Mouse (Mus musculus) splenic B cell, adult 2 months (primary cell): ENCODE results near the gene Cnr2.

Experiments used
- DNase-seq: peaks from one replicate; pipeline ENCODE4 v3.0.0-alpha.2; 2011; ENCODE audit warnings: low read depth, low spot score
- H3K27me3 ChIP-seq: 2 replicates; pipeline ENCODE4 v1.6.1; 2012; ENCODE audit warnings: mild to moderate bottlenecking, low read length, moderate library complexity, mixed read lengths; ENCODE audit not compliant: control insufficient read depth, poor library complexity, insufficient read depth, severe bottlenecking
- H3K36me3 ChIP-seq: 2 replicates; pipeline ENCODE4 v1.6.1; 2012; ENCODE audit warnings: mild to moderate bottlenecking, low read length, moderate library complexity, mixed read lengths; ENCODE audit not compliant: control insufficient read depth, poor library complexity, insufficient read depth, severe bottlenecking

The Cnr2 gene

DNA sequence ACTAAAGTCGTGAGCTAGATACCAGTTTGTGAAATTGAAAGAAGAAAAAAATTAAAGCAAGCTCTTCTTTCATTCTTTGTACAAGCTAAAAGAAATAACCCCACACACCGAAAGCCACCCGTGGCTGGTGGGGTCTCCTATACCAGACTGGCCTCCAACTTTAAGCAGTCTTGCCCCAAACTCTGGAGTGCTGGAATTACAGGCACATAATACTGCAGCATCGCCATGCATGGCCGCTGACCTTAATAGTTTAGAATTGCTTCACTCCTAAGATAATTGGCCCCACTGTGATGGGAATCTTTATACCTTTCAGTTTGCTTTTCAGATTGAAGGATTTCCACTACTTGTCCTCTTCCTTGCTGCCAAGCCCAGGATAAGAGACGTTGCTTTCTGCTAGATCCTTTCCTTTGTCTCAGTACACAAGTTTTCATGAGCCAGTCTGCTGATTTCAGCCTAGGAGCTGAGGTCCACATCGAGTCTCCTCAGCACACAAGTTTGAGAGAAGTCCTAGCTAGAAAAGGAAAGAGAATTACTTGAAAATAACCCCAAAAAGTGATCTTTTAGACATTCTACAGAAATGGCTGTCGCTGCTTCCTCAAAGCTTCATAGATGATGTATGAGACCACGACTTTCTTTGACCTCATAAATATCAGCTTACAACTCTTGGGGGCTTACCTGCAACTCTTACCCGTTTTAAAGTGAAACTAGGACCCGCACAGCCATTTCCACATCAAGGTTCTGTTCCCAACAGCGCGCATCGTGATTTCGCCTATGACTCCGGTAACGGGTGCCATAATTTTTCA is 22.4 kb upstream of the Cnr2 start:
- no peak for DNase-seq
- no peaks in the 10 kb centered on the region for H3K27me3 ChIP-seq

DNA sequence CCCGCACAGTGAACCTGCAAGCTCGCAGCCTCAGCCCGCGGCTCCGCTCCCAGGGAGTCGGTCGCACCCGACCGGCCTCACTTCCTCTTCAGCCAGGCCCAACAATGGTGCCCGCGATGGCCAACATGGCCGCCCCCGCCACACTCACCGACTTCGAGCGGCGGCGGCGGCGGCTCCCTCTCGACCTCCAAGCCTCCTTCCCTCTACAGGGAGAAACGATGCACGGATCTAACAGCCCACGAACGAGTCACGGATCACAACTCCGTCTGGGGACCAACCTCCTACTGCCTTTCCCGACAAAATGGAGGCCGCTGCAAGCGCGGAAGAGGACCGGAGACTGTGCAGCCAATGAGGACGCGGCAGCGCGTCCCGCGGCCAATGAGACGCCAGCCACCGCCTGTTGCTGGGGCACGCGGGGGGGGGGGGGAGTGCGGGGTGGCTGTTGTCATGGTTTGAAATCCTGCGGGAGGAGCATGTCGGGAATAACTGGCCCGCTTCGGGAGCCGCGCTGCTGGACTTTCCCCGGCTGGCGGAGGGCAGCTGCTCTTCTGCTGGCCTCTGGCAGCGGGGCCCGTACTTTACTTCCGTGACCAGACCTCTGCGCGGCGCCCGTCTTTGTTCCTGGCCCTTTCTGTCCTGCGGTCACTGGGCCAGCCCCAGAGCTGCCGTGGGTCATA is 21.5 kb upstream of the Cnr2 start, which contains the start of gene Pnrc2:
Pnrc2 (minus strand) TSS at position 325 of the 677 bp plus-strand sequence.
- Histone ChIP-seq H3K36me3 (peaks cover 11% of the 10 kb centered on the region), H3K27me3 (no peaks in the 10 kb centered on the region)
- peak; percentile 93 for DNase-seq

More for the DNA sequence above, 22.4 kb upstream of the Cnr2 start:
- peaks cover 11% of the 10 kb centered on the region for H3K36me3 ChIP-seq

- Histone ChIP-seq H3K36me3 (peaks cover 6% of the 10 kb centered on the region; the same call in 1 of the 2 replicates), H3K27me3 (no peaks in the 10 kb centered on the region)
- DNase-seq: peak; percentile 55
Measured at GRCm38 (mm10) chr4:135874564-135875535, 20.3 kb upstream of the Cnr2 start.

DNA sequence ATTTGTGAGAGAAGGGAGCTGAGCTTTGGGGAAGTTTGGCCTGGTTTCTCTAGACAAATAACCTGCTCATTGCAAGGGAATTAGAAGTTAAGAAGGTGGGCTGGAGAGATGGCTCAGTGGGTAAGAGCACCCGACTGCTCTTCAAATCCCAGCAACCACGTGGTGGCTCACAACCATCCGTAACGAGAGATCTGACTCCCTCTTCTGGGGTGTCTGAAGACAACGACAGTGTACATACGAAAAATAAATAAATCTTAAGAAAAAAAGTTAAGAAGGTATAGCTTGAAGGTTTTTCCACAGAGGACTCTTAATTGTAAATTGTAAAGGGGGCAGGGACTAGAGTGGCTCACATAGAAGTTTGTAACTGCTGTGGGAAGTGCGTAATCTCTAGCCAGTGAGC is 19.6 kb upstream of the Cnr2 start:
- Histone ChIP-seq H3K36me3 (peaks cover 6% of the 10 kb centered on the region; the same call in 1 of the 2 replicates), H3K27me3 (no peaks in the 10 kb centered on the region)
- DNase-seq: peak; percentile 56

GRCm38 (mm10) chr4:135875991-135876582 is 19.1 kb upstream of the Cnr2 start:
- H3K36me3 ChIP-seq: peaks cover 6% of the 10 kb centered on the region; the same call in 1 of the 2 replicates
- DNase-seq: peak; percentile 86
- H3K27me3 ChIP-seq: no peaks in the 10 kb centered on the region

DNA sequence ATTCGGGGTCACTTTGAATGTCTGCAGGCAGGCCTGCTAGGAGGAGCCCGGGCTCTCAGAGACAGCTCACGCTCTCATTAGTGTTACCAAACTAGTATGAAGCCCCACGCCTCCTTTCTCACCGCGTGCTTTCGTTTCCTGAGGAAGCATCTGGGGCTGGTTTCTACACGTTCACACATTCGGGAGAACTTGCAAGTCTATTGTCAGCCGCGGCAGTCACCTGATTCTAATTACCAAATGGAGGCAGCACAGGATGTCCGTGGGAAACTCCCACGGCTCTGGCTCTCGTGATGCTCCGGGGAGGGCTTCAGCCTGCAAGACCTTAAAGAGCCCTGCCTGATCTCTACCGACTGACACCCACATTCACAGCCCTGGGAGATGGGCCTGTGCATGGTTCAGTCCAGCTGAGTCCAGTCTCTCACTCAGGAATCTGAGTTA is 18.6 kb upstream of the Cnr2 start:
- H3K36me3 ChIP-seq: peaks cover 3% of the 10 kb centered on the region; the same call in 1 of the 2 replicates
- H3K27me3 ChIP-seq: no peaks in the 10 kb centered on the region
- DNase-seq: peak; percentile 98

- DNase-seq: no peak
Measured at GRCm38 (mm10) chr4:135877742-135878141, 17.5 kb upstream of the Cnr2 start.

GRCm38 (mm10) chr4:135879021-135879420 is 16.2 kb upstream of the Cnr2 start:
- Histone ChIP-seq H3K27me3 (no peaks in the 10 kb centered on the region), H3K36me3 (no peaks in the 10 kb centered on the region)
- DNase-seq: no peak

More at GRCm38 (mm10) chr4:135877742-135878141, 17.5 kb upstream of the Cnr2 start:
- Histone ChIP-seq H3K27me3 (no peaks in the 10 kb centered on the region), H3K36me3 (no peaks in the 10 kb centered on the region; the same call in 1 of the 2 replicates)

DNA sequence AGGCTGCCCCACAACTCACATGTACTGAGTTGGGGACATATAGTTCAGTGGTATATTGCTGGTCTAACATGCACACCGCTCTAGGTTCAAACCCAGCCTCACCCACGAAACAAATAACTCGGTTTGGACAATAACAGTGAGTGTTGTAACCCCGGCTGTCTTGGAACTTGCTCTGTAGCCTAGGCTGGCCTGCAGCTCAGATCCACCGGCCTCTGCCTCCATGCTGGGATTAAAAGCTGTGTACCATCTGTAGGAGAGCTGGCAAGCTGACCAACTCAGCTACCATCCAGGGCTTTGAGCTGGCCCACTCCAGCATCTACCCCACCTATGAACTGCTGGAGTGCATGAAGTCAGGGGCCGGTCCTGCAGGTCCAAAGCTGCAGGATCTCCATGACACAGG is 15.2 kb upstream of the Cnr2 start:
- no peak for DNase-seq
- no peaks in the 10 kb centered on the region for H3K36me3 ChIP-seq
- H3K27me3 ChIP-seq: no peaks in the 10 kb centered on the region

- DNase-seq: no peak
- no peaks in the 10 kb centered on the region for H3K27me3 ChIP-seq
- no peaks in the 10 kb centered on the region for H3K36me3 ChIP-seq
Measured at GRCm38 (mm10) chr4:135880576-135880975, 14.6 kb upstream of the Cnr2 start.

DNA sequence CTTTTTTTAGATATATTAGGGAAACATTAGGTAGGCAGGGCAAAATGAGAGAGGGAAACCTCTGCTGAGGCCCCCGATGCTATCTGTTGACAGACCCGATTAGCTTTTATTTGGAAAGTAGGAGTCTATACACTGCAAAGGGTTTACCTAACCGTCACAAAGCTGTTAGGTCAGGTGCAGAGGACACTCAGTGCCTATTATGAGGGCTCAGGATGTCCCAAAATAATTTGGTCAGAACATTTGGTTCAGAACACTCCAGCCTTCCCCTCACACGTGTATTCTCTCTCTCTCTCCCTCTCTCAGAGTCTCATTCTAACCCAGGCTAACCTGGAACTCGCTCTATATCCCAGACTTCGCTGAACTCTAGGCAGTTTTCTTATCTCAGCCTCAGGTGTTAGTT is 13.2 kb upstream of the Cnr2 start:
- Histone ChIP-seq H3K27me3 (no peaks in the 10 kb centered on the region), H3K36me3 (no peaks in the 10 kb centered on the region)
- no peak for DNase-seq

DNA sequence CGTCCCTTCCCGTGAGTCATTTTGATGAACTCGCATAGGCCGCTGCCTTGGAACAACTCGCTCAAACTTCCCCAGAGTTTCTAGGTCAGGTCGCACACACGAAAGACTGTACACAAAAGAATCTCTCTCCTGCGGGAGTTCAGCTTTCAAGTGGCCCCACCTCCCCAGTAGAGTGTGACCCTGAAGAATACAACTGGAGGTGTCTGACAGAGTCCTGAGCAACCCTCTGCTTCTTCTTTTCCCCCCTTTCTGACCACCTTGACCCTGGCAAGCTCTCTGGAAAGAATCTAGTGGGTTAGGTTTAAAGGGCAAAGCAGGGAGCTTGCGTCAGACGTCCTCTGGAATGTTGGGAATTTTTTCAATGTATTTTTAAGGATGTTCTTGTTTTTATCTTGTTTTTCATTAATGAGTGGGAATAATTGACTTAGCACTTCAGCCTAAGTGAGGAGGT is 11.8 kb upstream of the Cnr2 start:
- no peak for DNase-seq
- no peaks in the 10 kb centered on the region for H3K36me3 ChIP-seq
- H3K27me3 ChIP-seq: no peaks in the 10 kb centered on the region

DNA sequence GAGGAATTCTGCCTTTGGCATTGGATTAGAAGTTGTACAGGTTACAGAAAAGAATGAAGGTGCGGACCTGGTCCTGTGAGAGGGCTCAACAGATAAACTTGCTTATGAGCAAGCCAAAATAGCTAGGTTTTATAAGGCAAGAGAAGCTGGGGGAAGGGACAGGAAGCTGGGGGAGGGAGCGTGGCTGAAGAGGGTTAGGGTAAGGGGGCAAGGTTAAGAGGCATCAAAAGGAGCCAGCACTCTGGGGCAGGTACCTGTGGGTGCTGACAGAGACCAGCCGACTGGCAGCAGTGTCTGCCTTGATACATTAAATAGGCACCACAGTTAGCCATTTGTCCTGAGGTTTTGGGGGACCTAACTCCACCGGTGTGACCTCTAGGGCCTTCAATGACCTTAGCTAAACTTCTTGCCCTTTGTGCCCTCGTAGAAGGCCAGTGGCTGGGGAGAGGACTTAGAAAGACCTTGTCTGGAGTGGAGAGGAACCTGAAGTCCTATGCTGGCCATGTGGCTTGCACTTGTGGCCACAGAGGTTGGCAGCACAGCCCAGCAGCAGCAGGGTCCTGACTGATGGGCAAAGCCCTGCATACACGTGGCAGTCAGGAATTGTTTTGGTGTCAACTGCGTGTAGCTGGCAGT is 11.2 kb upstream of the Cnr2 start:
- Histone ChIP-seq H3K36me3 (no peaks in the 10 kb centered on the region), H3K27me3 (no peaks in the 10 kb centered on the region)
- DNase-seq: no peak
